Mouse (Mus musculus) stomach, postnatal 0 days (tissue): Measurements from ENCODE around the gene Herc1. TPM values are rescaled to one million over a fixed set of nuclear protein-coding genes. Genes with fewer than 3 reads are reported as not detected.

Experiments used
- ATAC-seq: fragments of 200-750 bp; cut with Nextera tagmentation; 2 replicates; pipeline ENCODE4 v1.8.0; 2017; ENCODE audit not compliant: low FRiP score, low TSS enrichment
- DNase-seq: peaks from one replicate; pipeline ENCODE4 v3.0.0-alpha.2; 2016; ENCODE audit warnings: low spot score
- H3K27ac ChIP-seq: fragments of 300-500 bp; sonication (generic); replicated peaks from 2 replicates; pipeline ENCODE4 v1.5.1; 2014; ENCODE audit warnings: mild to moderate bottlenecking, control low read depth
- H3K27me3 ChIP-seq: fragments of 300-500 bp; sonication (generic); 2 replicates; pipeline ENCODE4 v1.6.1; 2014; ENCODE audit warnings: low read length; ENCODE audit not compliant: control insufficient read depth, insufficient read depth
- H3K36me3 ChIP-seq: fragments of 300-500 bp; sonication (generic); 2 replicates; pipeline ENCODE4 v1.6.1; 2014; ENCODE audit warnings: low read length, mixed read lengths; ENCODE audit not compliant: control insufficient read depth, insufficient read depth
- H3K4me1 ChIP-seq: fragments of 300-500 bp; sonication (generic); replicated peaks from 2 replicates; pipeline ENCODE4 v1.6.1; 2014; ENCODE audit warnings: antibody characterized with exemption; ENCODE audit not compliant: control insufficient read depth, insufficient read depth
- H3K4me2 ChIP-seq: fragments of 300-500 bp; sonication (generic); replicated peaks from 2 replicates; pipeline ENCODE4 v1.6.1; 2014; ENCODE audit warnings: low read depth, mild to moderate bottlenecking, control low read depth, moderate library complexity
- H3K4me3 ChIP-seq: fragments of 300-500 bp; sonication (generic); 2 replicates; pipeline ENCODE4 v1.5.1; 2014; ENCODE audit warnings: low read depth, low read length, control low read depth
- H3K9ac ChIP-seq: fragments of 300-500 bp; sonication (generic); 2 replicates; pipeline ENCODE4 v1.6.1; 2014; ENCODE audit warnings: mild to moderate bottlenecking, low read length, control low read depth, mixed read lengths
- H3K9me3 ChIP-seq: fragments of 300-500 bp; sonication (generic); 2 replicates; pipeline ENCODE4 v1.6.1; 2016; ENCODE audit warnings: low read length; ENCODE audit not compliant: control insufficient read depth
- CTCF ChIP-seq: IDR thresholded peaks from 2 replicates; pipeline ENCODE4 v1.5.1; 2016; ENCODE audit warnings: antibody characterized with exemption, low read depth, mild to moderate bottlenecking, moderate library complexity
- EP300 ChIP-seq: optimal IDR thresholded peaks from 2 replicates; pipeline ENCODE3; 2016; ENCODE audit warnings: antibody characterized with exemption
- WGBS: fragments of 180-500 bp; shearing (Covaris S2); extraction: QIAGEN DNeasy Blood & Tissue Kit; methylation state at CpG from one replicate; pipeline ENCODE4 v1.1.7; 2014; 5-methylcytosine and 5-hydroxymethylcytosine counted together
- polyA plus RNA-seq: library from polyadenylated mRNA; unstranded; fragments of >200 nt; fragmentation: Nextera tagmentation; extraction: Ambion mirVana; gene quantifications from 2 replicates; pipeline ENCODE4 v1.2.1, GENCODE M21; 2015

The Herc1 gene
- polyA plus RNA-seq, 1 experiment from 2014 or later: 7.7 TPM

DNA sequence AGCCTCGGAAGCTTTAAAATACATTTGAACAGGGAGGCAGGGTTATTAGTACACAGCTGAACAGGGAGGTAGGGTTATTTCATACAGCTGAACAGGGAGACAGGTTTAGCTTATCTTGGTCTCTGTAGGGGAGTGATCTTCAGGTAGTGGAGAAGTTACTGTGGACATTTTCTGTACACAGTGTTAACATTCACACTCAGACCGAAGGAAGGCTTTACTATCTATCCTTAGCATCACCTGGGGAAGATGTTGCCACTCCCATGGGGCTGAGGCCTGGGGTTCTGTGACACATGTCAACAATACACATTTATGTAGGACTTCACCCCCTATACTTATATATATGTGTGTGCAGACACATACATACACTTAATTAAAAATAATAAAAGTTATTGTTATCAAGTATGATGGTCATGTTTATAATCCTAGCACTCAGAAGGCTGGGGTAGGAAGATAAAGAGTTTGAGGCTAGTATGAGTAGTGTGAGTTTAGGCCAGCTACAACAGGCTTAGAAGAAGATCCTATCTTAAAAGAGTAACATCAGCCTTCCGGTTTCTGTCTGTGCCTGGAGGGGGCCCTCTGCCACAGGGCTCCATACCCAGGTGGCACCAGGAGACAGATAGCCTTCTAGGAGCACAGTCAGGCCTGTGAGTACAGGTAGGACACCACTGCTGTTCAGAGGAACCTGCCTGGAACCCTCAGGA lies 9.7 kb upstream of the Herc1 start:
- no peak for TF ChIP-seq EP300
- no peak for TF ChIP-seq CTCF
- Histone ChIP-seq H3K9ac (no peak overlapping the region), H3K27ac (no peak overlapping the region), H3K36me3 (no peaks in the 10 kb centered on the region), H3K27me3 (no peaks in the 10 kb centered on the region), H3K9me3 (no peaks in the 10 kb centered on the region), H3K4me1 (no peaks in the 10 kb centered on the region), H3K4me3 (no peak overlapping the region), H3K4me2 (no peak overlapping the region)
- DNase-seq: no peak
- no peak for ATAC-seq
- 79% methylated on average over 3 of the region's 3 CpGs for WGBS

DNA sequence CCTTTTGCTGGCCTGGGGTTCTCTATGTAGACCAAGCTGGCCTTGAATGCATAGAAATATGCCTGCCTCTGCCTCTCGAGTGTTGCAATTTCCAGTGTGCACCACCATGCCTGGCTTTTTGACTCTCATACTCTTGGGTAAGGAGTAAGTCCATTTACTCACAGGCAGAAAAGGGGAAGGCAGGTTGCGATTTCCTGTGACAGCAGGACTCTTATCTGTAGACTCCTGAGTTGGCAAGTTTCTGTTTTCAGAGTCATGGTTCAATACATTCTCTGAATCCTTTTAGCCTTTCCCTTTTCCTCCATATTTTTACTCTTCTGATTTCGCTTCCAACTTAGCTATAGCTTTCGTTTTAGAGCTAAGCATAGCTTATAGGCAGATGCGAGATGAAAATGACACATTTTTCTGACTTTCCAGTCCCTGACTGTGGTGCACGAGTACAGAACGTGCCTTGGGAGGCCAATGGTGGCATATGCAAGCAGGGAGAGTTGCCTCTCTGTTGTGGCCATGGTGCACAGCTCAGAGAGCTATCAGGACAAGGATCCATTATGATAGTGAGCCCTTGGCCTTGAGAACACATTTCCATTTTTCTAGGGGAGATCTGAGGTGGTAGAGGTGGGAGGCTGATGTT lies 2.7 kb upstream of the Herc1 start:
- Histone ChIP-seq H3K4me2 (no peak overlapping the region), H3K27ac (no peak overlapping the region), H3K27me3 (no peaks in the 10 kb centered on the region), H3K4me1 (0 out of 2 replicates have a peak, but pooled peaks cover 2% of the 10 kb centered on the region), H3K4me3 (no peak overlapping the region), H3K36me3 (no peaks in the 10 kb centered on the region), H3K9me3 (no peaks in the 10 kb centered on the region), H3K9ac (no peak overlapping the region)
- DNase-seq (no peak), ATAC-seq (no peak)
- TF ChIP-seq CTCF (no peak), EP300 (no peak)
- WGBS: 85% methylated on average over 7 of the region's 7 CpGs

DNA sequence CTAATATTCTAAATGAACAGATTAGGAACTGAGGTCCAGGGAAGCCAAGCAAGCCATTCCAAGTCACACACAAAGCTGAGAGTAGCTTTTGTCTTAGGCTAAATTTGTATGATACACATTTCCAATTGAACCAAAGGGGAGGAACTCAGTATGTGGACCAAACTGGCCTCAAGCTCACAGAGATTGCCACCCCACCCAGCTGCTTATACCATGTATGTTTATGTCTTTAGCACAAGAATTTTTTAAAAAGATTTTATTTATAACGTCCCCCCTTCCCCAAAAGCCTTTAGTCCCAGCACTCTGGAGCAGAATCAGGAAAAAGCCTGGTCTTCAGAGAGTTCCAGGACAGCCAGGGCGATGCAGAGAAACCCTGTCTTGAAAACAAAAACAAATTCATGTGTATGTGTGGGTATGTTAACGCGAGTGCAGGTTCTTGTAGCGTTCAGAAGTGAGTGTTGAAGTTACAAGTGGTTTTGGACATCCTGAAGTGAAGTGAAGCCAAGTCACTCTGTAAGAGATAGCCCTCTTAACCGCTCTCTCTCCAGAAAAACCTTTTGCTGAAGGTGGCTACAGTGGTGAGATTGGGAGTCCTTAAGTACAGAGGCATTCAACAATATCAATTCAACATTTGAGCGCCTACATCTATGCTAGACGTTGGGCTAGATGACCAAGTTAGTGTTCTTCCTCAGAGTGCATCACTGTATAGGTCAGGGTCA lies 948 bp upstream of the Herc1 start:
- peak overlapping the region; percentile 99 for H3K4me3 ChIP-seq
- 0 out of 2 replicates have a peak, but pooled peaks cover 2% of the 10 kb centered on the region for H3K4me1 ChIP-seq
- WGBS: 38% methylated on average over 8 of the region's 8 CpGs
- no peak overlapping the region for H3K27ac ChIP-seq
- H3K27me3 ChIP-seq: no peaks in the 10 kb centered on the region
- no peaks in the 10 kb centered on the region for H3K36me3 ChIP-seq
- peak overlapping the region; percentile 98 for H3K9ac ChIP-seq
- no peaks in the 10 kb centered on the region for H3K9me3 ChIP-seq
- DNase-seq (no peak), ATAC-seq (no peak)
- H3K4me2 ChIP-seq: peak overlapping the region; percentile 84
- TF ChIP-seq CTCF: no peak

DNA sequence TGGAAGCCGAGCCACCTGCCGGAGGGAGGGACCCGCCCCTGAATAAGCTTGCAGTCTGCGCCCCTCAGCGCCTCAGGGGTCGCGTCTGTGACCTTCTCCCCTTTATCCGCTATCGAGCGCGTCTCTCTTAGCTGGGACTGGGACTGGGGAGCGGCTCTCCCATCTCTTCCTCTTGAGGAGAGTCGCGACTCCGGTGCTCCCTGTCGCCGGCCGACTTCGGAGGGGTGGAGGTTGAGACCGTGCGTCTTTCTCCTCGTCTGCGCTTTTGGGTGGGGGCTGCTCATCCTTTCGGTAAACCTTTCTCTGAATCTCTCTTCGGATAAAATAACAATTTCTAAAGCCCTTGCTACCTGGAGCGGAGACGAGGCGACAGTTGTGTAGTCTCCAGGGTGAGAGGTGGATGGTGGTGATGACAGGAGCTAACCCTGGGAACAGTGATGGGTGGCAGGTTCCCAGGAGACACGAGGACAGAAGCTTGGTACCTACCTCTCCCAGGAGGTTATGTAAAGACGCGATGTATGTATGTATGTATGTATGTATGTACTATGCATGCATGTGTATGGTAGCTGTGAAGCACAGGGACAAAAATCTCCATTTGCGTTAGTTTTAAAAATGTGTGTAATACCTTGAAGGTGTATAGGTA lies 659 bp downstream of the Herc1 start:
- Histone ChIP-seq H3K27me3 (no peaks in the 10 kb centered on the region), H3K4me3 (peak overlapping the region; percentile 99), H3K36me3 (no peaks in the 10 kb centered on the region), H3K9ac (peak overlapping the region; percentile 98), H3K9me3 (no peaks in the 10 kb centered on the region), H3K4me2 (peak overlapping the region; percentile 82), H3K4me1 (0 out of 2 replicates have a peak, but pooled peaks cover 2% of the 10 kb centered on the region), H3K27ac (peak overlapping the region; percentile 97)
- DNase-seq: no peak
- TF ChIP-seq EP300: no peak
- TF ChIP-seq CTCF: no peak
- WGBS: under 1% methylated on average over 31 of the region's 32 CpGs
- peak; percentile 66 for ATAC-seq

DNA sequence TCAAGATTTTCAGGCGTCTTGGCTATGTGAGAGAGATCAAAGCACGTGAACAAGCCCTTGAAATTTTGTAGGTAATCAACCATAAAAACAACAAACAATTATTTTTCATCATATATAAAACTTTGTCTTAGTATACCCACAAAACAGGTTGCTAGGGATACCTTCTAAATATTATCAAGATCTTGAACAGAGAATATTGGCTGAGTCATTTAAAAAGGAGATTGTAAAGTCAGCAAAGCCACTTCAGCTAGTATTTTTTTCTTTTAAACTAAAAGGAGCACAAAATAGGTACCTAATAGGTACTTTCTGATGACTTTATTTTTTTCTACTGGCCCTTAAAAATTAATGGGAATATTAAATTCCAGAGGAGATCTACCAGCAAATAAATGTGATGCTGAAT lies 2.5 kb downstream of the Herc1 start:
- DNase-seq (no peak), ATAC-seq (no peak)
- 75% methylated on average over 2 of the region's 2 CpGs for WGBS
- Histone ChIP-seq H3K9ac (no peak overlapping the region), H3K27ac (no peak overlapping the region), H3K4me3 (no peak overlapping the region), H3K36me3 (no peaks in the 10 kb centered on the region), H3K4me2 (no peak overlapping the region), H3K9me3 (no peaks in the 10 kb centered on the region), H3K4me1 (0 out of 2 replicates have a peak, but pooled peaks cover 2% of the 10 kb centered on the region), H3K27me3 (no peaks in the 10 kb centered on the region)
- TF ChIP-seq EP300 (no peak), CTCF (no peak)
